Mouse (Mus musculus) intestine, postnatal 0 days (tissue): Measurements from ENCODE around the gene Nrip1. TPM values are rescaled to one million over a fixed set of nuclear protein-coding genes. Genes with fewer than 3 reads are reported as not detected.

ENCODE experiments used
- ATAC-seq: fragments of 200-750 bp; cut with Nextera tagmentation; 2 replicates; pipeline ENCODE4 v1.8.0; 2017; ENCODE audit warnings: mild to moderate bottlenecking, moderate TSS enrichment, moderate library complexity
- H3K27ac ChIP-seq: fragments of 300-500 bp; sonication (generic); 2 replicates; pipeline ENCODE4 v1.5.1; 2014; ENCODE audit warnings: mild to moderate bottlenecking, low read depth, low read length, moderate library complexity
- H3K27me3 ChIP-seq: fragments of 300-500 bp; sonication (generic); replicated peaks from 2 replicates; pipeline ENCODE4 v1.6.1; 2014; ENCODE audit warnings: low read length, mixed read lengths; ENCODE audit not compliant: control insufficient read depth, insufficient read depth
- H3K36me3 ChIP-seq: fragments of 300-500 bp; sonication (generic); 2 replicates; pipeline ENCODE4 v1.6.1; 2014; ENCODE audit warnings: mild to moderate bottlenecking, moderate library complexity; ENCODE audit not compliant: control insufficient read depth, insufficient read depth
- H3K4me1 ChIP-seq: fragments of 300-500 bp; sonication (generic); replicated peaks from 2 replicates; pipeline ENCODE4 v1.6.1; 2014; ENCODE audit warnings: antibody characterized with exemption, low read length, mixed read lengths; ENCODE audit not compliant: control insufficient read depth, insufficient read depth
- H3K4me2 ChIP-seq: fragments of 300-500 bp; sonication (generic); replicated peaks from 2 replicates; pipeline ENCODE4 v1.6.1; 2014; ENCODE audit warnings: low read depth, mild to moderate bottlenecking, moderate library complexity
- H3K4me3 ChIP-seq: fragments of 300-500 bp; sonication (generic); 2 replicates; pipeline ENCODE4 v1.5.1; 2014; ENCODE audit warnings: low read depth, low read length
- H3K9ac ChIP-seq: fragments of 300-500 bp; sonication (generic); 2 replicates; pipeline ENCODE4 v1.6.1; 2014; ENCODE audit warnings: mild to moderate bottlenecking, low read depth, low read length
- H3K9me3 ChIP-seq: fragments of 300-500 bp; sonication (generic); 2 replicates; pipeline ENCODE4 v1.6.1; 2016; ENCODE audit warnings: mixed run types; ENCODE audit not compliant: control insufficient read depth
- CTCF ChIP-seq: sonication (generic); IDR thresholded peaks from 2 replicates; pipeline ENCODE4 v1.5.1; 2016; ENCODE audit warnings: low read depth, mild to moderate bottlenecking, control low read depth, antibody characterized with exemption, moderate library complexity
- WGBS: fragments of 180-500 bp; shearing (Covaris S2); extraction: QIAGEN DNeasy Blood & Tissue Kit; methylation state at CpG from one replicate; pipeline ENCODE4 v1.1.7; 2014; 5-methylcytosine and 5-hydroxymethylcytosine counted together
- polyA plus RNA-seq: library from polyadenylated mRNA; unstranded; fragments of >200 nt; fragmentation: Nextera tagmentation; extraction: Ambion mirVana; gene quantifications from 2 replicates; pipeline ENCODE4 v1.2.1, GENCODE M21; 2015

Nrip1 gene
- polyA plus RNA-seq, 1 experiment from 2014 or later: 27.8 TPM

GRCm38 (mm10) chr16:76362982-76363381, 10.6 kb downstream of the Nrip1 start:
- no peak overlapping the region for H3K27ac ChIP-seq
- H3K36me3 ChIP-seq: 0 out of 2 replicates have a peak, but pooled peaks cover 4% of the 10 kb centered on the region
- 88% methylated on average over 12 of the region's 12 CpGs for WGBS
- no peak for ATAC-seq
- H3K4me1 ChIP-seq: peaks cover 6% of the 10 kb centered on the region; the same call in 1 of the 2 replicates
- no peak for TF ChIP-seq CTCF
- no peak overlapping the region for H3K9ac ChIP-seq
- no peaks in the 10 kb centered on the region for H3K9me3 ChIP-seq
- no peak overlapping the region for H3K4me3 ChIP-seq
- H3K4me2 ChIP-seq: no peak overlapping the region
- H3K27me3 ChIP-seq: no peaks in the 10 kb centered on the region

GRCm38 (mm10) chr16:76360441-76360840, 13.2 kb downstream of the Nrip1 start:
- Histone ChIP-seq H3K27ac (0 out of 2 replicates have a peak overlapping the region, but pooled peaks have one; percentile 21), H3K4me2 (no peak overlapping the region), H3K4me3 (no peak overlapping the region), H3K27me3 (no peaks in the 10 kb centered on the region), H3K36me3 (0 out of 2 replicates have a peak, but pooled peaks cover 4% of the 10 kb centered on the region), H3K9me3 (no peaks in the 10 kb centered on the region), H3K4me1 (peaks cover 9% of the 10 kb centered on the region; the same call in 1 of the 2 replicates), H3K9ac (no peak overlapping the region)
- TF ChIP-seq CTCF: no peak
- WGBS: 60% methylated on average over 6 of the region's 6 CpGs
- ATAC-seq: no peak

GRCm38 (mm10) chr16:76358757-76359156, 14.9 kb downstream of the Nrip1 start:
- WGBS: 26% methylated on average over 4 of the region's 4 CpGs
- peak overlapping the region; percentile 53 for H3K4me2 ChIP-seq
- ATAC-seq: no peak

DNA sequence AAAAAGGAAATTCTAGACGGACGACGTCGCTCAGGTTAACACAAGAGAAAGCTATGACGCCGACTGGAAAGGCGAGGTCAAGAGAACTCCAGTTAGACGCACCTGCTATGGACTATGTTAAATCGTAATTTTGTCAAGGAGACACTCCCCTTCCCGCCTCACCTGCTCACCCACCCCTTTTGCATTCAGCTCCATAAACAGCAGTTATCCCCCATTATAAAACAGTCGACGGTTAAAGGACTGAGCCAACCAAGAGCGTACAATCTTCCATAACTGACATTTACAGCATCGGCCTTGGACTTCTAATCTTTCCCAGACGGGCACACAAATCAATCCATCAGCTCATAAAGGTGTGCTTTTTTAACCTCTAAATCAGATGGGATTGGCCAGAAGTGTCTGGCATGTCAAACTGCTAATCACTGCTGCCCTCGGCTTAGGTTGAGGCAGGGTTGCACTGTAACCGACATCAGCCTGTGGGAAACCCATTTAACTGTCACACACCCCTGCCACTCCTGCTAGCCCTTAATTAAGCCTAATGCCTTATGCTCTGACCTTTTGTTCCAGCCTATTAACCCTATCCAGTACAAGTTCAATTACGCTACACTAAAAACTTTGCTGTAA, 15.4 kb downstream of the Nrip1 start:
- Histone ChIP-seq H3K9me3 (no peaks in the 10 kb centered on the region), H3K4me1 (peaks cover 17% of the 10 kb centered on the region), H3K4me3 (0 out of 2 replicates have a peak overlapping the region, but pooled peaks have one; percentile 3), H3K4me2 (peak overlapping the region; percentile 53), H3K27me3 (no peaks in the 10 kb centered on the region), H3K9ac (no peak overlapping the region), H3K36me3 (0 out of 2 replicates have a peak, but pooled peaks cover 4% of the 10 kb centered on the region), H3K27ac (peak overlapping the region; percentile 73)
- peak; percentile 88 for ATAC-seq
- 42% methylated on average over 18 of the region's 18 CpGs for WGBS
- TF ChIP-seq CTCF: no peak

More at GRCm38 (mm10) chr16:76358757-76359156, 14.9 kb downstream of the Nrip1 start:
- 0 out of 2 replicates have a peak overlapping the region, but pooled peaks have one; percentile 3 for H3K4me3 ChIP-seq
- H3K9me3 ChIP-seq: no peaks in the 10 kb centered on the region
- peak overlapping the region; percentile 73 for H3K27ac ChIP-seq
- 0 out of 2 replicates have a peak, but pooled peaks cover 4% of the 10 kb centered on the region for H3K36me3 ChIP-seq
- no peak overlapping the region for H3K9ac ChIP-seq
- TF ChIP-seq CTCF: no peak
- no peaks in the 10 kb centered on the region for H3K27me3 ChIP-seq
- peaks cover 15% of the 10 kb centered on the region for H3K4me1 ChIP-seq

DNA sequence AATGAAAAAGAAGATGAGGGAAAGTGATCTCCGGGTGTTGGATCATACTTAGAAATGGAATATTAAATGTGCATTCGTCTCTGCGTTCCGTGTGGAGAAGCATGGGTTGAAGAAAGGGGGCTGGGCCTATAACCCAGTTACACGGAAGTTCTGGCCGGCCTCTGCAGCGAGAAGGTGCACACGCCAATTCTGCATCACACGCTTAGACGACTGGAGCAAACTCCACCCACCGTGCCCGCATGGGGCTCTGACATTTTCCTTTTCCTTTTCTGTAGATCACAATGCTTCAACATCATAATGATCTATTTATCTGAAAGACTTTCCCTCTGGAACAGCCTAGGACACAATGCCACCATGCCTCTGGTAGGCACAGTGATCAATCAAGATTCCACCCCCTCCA, 16.5 kb downstream of the Nrip1 start:
- Histone ChIP-seq H3K4me3 (no peak overlapping the region), H3K4me1 (peaks cover 17% of the 10 kb centered on the region), H3K9ac (no peak overlapping the region; the same call in 1 of the 2 replicates), H3K9me3 (no peaks in the 10 kb centered on the region), H3K27me3 (no peaks in the 10 kb centered on the region), H3K4me2 (peak overlapping the region; percentile 53), H3K36me3 (0 out of 2 replicates have a peak, but pooled peaks cover 4% of the 10 kb centered on the region), H3K27ac (peak overlapping the region; percentile 73)
- 62% methylated on average over 12 of the region's 12 CpGs for WGBS
- TF ChIP-seq CTCF: no peak
- ATAC-seq: no peak

DNA sequence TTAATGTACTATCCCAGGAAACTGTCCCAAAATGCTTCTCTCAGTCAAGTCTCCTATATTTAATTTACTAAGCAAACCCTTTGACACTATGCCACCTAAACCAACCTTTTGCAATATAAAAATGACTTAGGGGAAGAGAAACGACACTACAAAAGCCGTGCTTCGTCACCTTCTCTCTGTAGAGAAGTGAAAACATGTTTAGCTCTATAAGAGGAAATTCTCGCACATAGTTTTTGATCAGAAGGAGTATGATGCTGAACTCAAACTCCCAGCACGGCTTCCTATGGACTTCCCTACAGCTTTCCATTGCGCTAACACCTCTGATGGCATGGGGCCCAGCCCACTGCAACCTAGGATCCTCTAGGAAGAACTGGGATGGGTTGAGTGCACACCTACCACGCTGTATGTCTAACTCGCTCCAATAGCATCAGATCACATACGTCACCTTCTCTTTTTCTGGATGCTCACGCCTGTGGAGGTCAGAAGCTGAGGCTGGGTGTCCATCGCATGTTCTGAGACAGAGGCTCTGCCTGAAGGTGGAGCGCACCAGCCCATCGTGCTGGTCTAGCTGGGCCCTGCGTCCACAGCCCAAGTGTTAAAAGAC, 17.6 kb downstream of the Nrip1 start:
- Histone ChIP-seq H3K27me3 (no peaks in the 10 kb centered on the region), H3K9ac (no peak overlapping the region), H3K36me3 (0 out of 2 replicates have a peak, but pooled peaks cover under 1% of the 10 kb centered on the region), H3K27ac (no peak overlapping the region), H3K9me3 (no peaks in the 10 kb centered on the region), H3K4me2 (no peak overlapping the region), H3K4me1 (peaks cover 17% of the 10 kb centered on the region), H3K4me3 (no peak overlapping the region)
- no peak for TF ChIP-seq CTCF
- ATAC-seq: no peak
- WGBS: 85% methylated on average over 14 of the region's 14 CpGs
